Mouse (Mus musculus): ENCODE measurements around the gene Smbd1. TPM values are rescaled to one million over a fixed set of nuclear protein-coding genes. Genes with fewer than 3 reads are reported as not detected.

The Smbd1 gene
- not detected in 2 replicates for polyA plus RNA-seq (2014; fragmentation: Nextera tagmentation; extraction: Ambion mirVana)

DNA sequence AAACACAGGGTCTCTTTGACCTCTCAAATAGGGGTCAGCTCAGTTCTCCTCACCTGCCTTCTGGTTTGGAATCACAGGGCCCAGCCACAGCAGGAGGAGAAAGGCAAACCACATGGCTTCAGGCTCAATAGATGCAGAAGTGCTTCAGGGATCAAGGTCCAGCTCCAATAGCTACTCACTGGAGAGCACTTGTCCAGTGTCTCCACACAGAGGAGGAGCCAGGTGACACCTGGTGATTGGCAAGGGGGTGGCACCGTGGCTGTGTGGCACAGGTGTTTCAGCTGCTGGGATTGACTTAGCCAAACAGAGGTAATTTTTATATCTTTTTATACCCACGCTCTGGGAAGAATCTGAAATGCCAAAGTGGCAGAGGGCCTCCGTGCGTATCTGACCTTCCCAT lies at the start of gene Smbd1:
Gene Smbd1, minus strand, starts transcription at position 157 of the 400 bp plus-strand sequence.
- Histone ChIP-seq H3K4me2 (no peak within 1 kb of the TSS), H3K9ac (ENCODE audit: low read depth, low read length) (no peak within 1 kb of the TSS), H3K27ac (ENCODE audit: low read depth, low read length) (no peak within 1 kb of the TSS), H3K9me3 (ENCODE audit: control insufficient read depth, low read length) (no peaks in the 10 kb centered on the region), H3K4me1 (replicated peaks; ENCODE audit: control insufficient read depth, insufficient read depth, low read length) (0 out of 2 replicates have a peak, but pooled peaks cover 9% of the 10 kb centered on the region), H3K4me3 (ENCODE audit: low read depth, low read length) (no peak within 1 kb of the TSS), H3K36me3 (ENCODE audit: control insufficient read depth, insufficient read depth, low read length) (no peaks in the 10 kb centered on the region), H3K27me3 (replicated peaks; ENCODE audit: control insufficient read depth, insufficient read depth, low read length) (no peaks in the 10 kb centered on the region)
- 77% methylated on average over 4 of the region's 4 CpGs for WGBS
- no peak for ATAC-seq (replicated peaks; ENCODE audit: low FRiP score)
- no peak for DNase-seq (ENCODE audit: low spot score)

DNA sequence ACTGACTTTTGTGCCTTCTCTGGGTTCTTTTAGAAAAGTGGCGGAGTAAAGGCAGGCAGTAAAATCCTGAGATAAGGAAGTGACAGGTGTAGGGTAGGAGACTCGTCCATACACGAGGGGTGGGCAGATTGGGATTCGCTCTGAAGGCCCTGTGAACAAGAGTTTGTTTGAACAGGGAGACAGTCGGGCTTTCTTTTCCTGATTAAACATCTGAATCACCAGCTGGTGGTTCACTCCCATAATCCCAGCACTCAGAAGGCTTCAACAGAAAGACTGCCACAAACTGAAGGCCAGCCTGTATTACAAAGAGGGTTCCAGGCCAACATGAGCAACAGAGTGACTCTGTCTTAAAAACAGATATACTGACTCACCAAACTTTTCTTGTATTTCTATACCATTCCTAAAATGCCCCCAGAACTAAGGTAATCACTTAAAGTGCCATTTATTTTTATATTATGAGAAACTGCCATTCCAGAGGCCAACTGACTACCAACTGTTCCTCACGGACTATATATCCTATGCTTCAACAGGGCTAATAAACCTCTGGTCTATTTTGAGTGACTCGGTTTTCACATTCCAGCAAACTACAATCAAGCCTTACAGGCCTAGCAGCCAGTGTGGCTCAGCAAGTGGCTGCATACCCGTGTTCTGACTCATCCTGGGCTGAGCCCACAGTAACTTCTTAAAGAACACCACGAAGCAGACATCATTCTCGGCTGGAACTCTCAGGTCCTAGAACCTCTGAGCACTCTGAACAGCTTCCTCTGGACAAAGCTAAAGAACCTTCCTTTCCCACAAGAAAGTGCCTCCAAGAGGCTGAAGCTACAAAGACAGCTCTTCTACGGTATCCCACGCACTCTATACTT lies 48.7 kb upstream of the Smbd1 start:
- no peak for DNase-seq (ENCODE audit: low spot score)
- ATAC-seq (replicated peaks; ENCODE audit: low FRiP score), result no peak
- peaks cover 8% of the 10 kb centered on the region; the same call in 1 of the 2 replicates for H3K4me1 ChIP-seq (replicated peaks; ENCODE audit: control insufficient read depth, insufficient read depth, low read length)
- H3K36me3 ChIP-seq (ENCODE audit: control insufficient read depth, insufficient read depth, low read length), result no peaks in the 10 kb centered on the region
- no peak overlapping the region for H3K4me2 ChIP-seq
- H3K9me3 ChIP-seq (ENCODE audit: control insufficient read depth, low read length), result no peaks in the 10 kb centered on the region
- H3K27ac ChIP-seq (ENCODE audit: low read depth, low read length), result no peak overlapping the region
- 66% methylated on average over 12 of the region's 12 CpGs for WGBS
- H3K4me3 ChIP-seq (ENCODE audit: low read depth, low read length), result no peak overlapping the region
- H3K9ac ChIP-seq (ENCODE audit: low read depth, low read length), result no peak overlapping the region
- no peaks in the 10 kb centered on the region for H3K27me3 ChIP-seq (replicated peaks; ENCODE audit: control insufficient read depth, insufficient read depth, low read length)

- peaks cover 8% of the 10 kb centered on the region; the same call in 1 of the 2 replicates for H3K4me1 ChIP-seq (replicated peaks; ENCODE audit: control insufficient read depth, insufficient read depth, low read length)
Measured at GRCm38 (mm10) chr16:32858356-32858755, 48.1 kb upstream of the Smbd1 start.

DNA sequence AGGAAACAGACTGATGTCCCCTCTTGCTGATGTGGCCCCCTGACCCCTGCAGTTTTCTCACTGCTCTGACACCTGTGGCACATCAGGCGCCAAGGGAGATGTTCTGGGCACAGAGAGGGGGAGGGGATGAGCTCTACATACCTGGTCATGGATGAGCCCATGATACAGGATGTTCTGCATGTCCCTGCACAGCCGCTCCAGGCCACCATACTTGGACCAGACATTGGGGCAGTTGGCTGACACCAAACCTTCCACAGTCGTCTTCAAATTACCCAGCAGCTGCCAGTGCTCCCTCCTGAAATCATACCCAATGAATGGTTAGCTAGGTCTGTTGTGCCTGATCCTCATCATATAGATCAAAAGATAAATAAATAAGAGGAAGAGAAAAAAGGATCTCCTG lies 46.5 kb upstream of the Smbd1 start:
- no peaks in the 10 kb centered on the region for H3K9me3 ChIP-seq (ENCODE audit: control insufficient read depth, low read length)
- H3K4me2 ChIP-seq, result no peak overlapping the region
- ATAC-seq (replicated peaks; ENCODE audit: low FRiP score) (no peak), DNase-seq (ENCODE audit: low spot score) (no peak)
- WGBS, result 94% methylated on average over 3 of the region's 3 CpGs
- peaks cover 8% of the 10 kb centered on the region; the same call in 1 of the 2 replicates for H3K4me1 ChIP-seq (replicated peaks; ENCODE audit: control insufficient read depth, insufficient read depth, low read length)
- no peak overlapping the region for H3K27ac ChIP-seq (ENCODE audit: low read depth, low read length)
- no peak overlapping the region for H3K9ac ChIP-seq (ENCODE audit: low read depth, low read length)
- no peaks in the 10 kb centered on the region for H3K27me3 ChIP-seq (replicated peaks; ENCODE audit: control insufficient read depth, insufficient read depth, low read length)
- H3K4me3 ChIP-seq (ENCODE audit: low read depth, low read length), result no peak overlapping the region
- H3K36me3 ChIP-seq (ENCODE audit: control insufficient read depth, insufficient read depth, low read length), result no peaks in the 10 kb centered on the region

More at GRCm38 (mm10) chr16:32858356-32858755, 48.1 kb upstream of the Smbd1 start:
- Histone ChIP-seq H3K36me3 (ENCODE audit: control insufficient read depth, insufficient read depth, low read length) (no peaks in the 10 kb centered on the region), H3K4me2 (no peak overlapping the region), H3K4me3 (ENCODE audit: low read depth, low read length) (no peak overlapping the region), H3K27ac (ENCODE audit: low read depth, low read length) (no peak overlapping the region), H3K27me3 (replicated peaks; ENCODE audit: control insufficient read depth, insufficient read depth, low read length) (no peaks in the 10 kb centered on the region), H3K9me3 (ENCODE audit: control insufficient read depth, low read length) (no peaks in the 10 kb centered on the region), H3K9ac (ENCODE audit: low read depth, low read length) (no peak overlapping the region)
- ATAC-seq (replicated peaks; ENCODE audit: low FRiP score) (no peak), DNase-seq (ENCODE audit: low spot score) (no peak)
- 66% methylated on average over 4 of the region's 4 CpGs for WGBS

- Histone ChIP-seq H3K9ac (ENCODE audit: low read depth, low read length) (no peak overlapping the region), H3K4me2 (no peak overlapping the region), H3K27ac (ENCODE audit: low read depth, low read length) (no peak overlapping the region), H3K27me3 (replicated peaks; ENCODE audit: control insufficient read depth, insufficient read depth, low read length) (no peaks in the 10 kb centered on the region), H3K9me3 (ENCODE audit: control insufficient read depth, low read length) (no peaks in the 10 kb centered on the region), H3K4me1 (replicated peaks; ENCODE audit: control insufficient read depth, insufficient read depth, low read length) (peaks cover 8% of the 10 kb centered on the region; the same call in 1 of the 2 replicates), H3K36me3 (ENCODE audit: control insufficient read depth, insufficient read depth, low read length) (0 out of 2 replicates have a peak, but pooled peaks cover 4% of the 10 kb centered on the region), H3K4me3 (ENCODE audit: low read depth, low read length) (no peak overlapping the region)
- DNase-seq (ENCODE audit: low spot score) (no peak), ATAC-seq (replicated peaks; ENCODE audit: low FRiP score) (no peak; the same call in 1 of the 2 replicates)
- WGBS, result 50% methylated on average over 2 of the region's 2 CpGs
Measured at GRCm38 (mm10) chr16:32854050-32854571, 43.8 kb upstream of the Smbd1 start.

DNA sequence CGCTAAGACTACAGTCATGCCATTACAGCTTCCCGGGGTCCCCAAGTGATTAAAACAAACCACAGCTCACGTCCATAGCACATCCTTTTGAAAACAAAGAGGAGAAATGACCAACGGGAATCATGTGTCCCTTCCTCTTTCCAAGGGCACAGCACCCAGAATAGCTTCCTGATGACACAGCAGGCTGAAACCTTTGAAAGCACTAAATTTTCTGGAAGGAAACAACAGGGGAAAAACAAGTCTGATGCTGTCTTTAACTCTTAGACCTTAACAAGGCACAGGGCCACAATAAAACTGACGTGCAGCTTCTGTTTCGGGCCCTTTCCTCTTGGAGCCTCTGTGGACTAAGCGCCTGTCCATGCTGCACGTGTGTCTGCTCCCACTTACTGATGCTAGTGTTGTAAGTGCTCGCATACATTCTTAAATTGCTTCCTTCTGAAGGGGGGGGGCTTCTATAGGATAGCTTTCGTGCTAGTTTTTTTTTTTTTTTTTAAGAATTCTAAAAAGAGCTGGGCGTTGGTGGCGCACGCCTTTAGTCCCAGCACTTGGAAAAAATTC lies 43.3 kb upstream of the Smbd1 start:
- no peak for DNase-seq (ENCODE audit: low spot score)
- Histone ChIP-seq H3K27me3 (replicated peaks; ENCODE audit: control insufficient read depth, insufficient read depth, low read length) (no peaks in the 10 kb centered on the region), H3K4me1 (replicated peaks; ENCODE audit: control insufficient read depth, insufficient read depth, low read length) (peaks cover 8% of the 10 kb centered on the region; the same call in 1 of the 2 replicates), H3K4me2 (no peak overlapping the region), H3K36me3 (ENCODE audit: control insufficient read depth, insufficient read depth, low read length) (peaks cover 5% of the 10 kb centered on the region; the same call in 1 of the 2 replicates), H3K27ac (ENCODE audit: low read depth, low read length) (no peak overlapping the region; the same call in 1 of the 2 replicates), H3K9me3 (ENCODE audit: control insufficient read depth, low read length) (no peaks in the 10 kb centered on the region), H3K4me3 (ENCODE audit: low read depth, low read length) (no peak overlapping the region), H3K9ac (ENCODE audit: low read depth, low read length) (no peak overlapping the region)
- ATAC-seq (replicated peaks; ENCODE audit: low FRiP score), result no peak
- WGBS, result 62% methylated on average over 13 of the region's 13 CpGs

DNA sequence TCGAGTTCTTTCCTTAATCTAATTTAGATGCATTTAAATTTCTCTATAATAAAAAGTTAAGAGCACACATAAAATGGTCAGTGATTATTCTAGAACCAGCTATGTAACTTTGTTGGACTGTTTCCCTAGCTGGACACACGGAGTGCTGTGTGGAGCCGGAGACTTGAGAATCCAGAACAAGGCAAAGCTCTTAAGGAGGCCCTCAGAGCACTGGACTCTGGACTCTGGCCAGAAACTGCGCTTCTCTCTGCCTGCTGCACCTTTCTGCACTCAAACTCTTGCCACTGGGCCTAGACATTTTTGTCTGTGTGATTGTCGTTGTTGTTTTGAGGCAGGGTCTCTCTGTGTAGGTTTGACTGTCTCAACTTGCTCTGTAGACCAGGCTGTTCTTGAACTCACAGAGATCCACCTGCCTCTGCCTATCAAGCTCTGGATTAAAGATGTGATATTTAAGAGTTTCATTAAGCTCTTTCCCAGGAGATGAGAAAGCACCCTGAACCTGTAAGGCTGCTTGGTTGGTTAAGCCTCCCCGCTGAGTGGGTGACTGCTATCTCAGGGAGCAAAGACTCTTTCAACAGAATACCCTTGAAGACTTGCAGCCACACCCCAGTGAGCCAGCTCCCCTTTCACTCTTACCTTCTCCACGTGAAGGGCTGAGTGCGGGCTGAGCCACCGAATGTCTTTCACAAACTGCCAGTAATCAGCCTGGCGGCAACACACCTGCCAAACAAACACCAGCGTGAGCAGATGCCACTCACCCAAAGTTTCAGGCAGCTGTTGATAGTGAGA lies 39.0 kb upstream of the Smbd1 start:
- Histone ChIP-seq H3K36me3 (ENCODE audit: control insufficient read depth, insufficient read depth, low read length) (peaks cover 22% of the 10 kb centered on the region; the same call in 1 of the 2 replicates), H3K4me1 (replicated peaks; ENCODE audit: control insufficient read depth, insufficient read depth, low read length) (peaks cover 2% of the 10 kb centered on the region; the same call in 1 of the 2 replicates), H3K27ac (ENCODE audit: low read depth, low read length) (no peak overlapping the region), H3K4me3 (ENCODE audit: low read depth, low read length) (no peak overlapping the region), H3K9ac (ENCODE audit: low read depth, low read length) (no peak overlapping the region), H3K4me2 (no peak overlapping the region), H3K9me3 (ENCODE audit: control insufficient read depth, low read length) (no peaks in the 10 kb centered on the region), H3K27me3 (replicated peaks; ENCODE audit: control insufficient read depth, insufficient read depth, low read length) (no peaks in the 10 kb centered on the region)
- WGBS, result 90% methylated on average over 11 of the region's 11 CpGs
- ATAC-seq (replicated peaks; ENCODE audit: low FRiP score) (no peak), DNase-seq (ENCODE audit: low spot score) (no peak)

DNA sequence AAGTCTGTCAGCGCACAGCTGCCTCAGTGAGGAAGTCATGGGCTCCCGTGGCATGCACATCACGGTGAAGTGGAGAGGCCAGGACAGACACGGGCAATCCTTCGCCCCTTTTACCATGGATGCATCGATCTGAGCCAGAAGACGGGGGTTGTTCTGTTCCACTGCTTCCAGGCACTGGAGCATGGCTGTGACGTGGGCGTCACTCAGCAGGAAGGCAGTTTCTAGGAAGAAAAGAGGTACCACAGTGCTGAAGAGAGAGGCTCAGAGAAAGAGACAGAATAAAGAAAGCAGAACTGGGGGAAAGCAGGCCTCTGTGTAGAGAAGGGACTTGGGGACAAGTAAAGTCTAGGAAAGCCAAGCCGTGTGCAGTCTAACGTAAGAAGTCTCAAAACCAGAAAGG lies 36.8 kb upstream of the Smbd1 start:
- Histone ChIP-seq H3K36me3 (ENCODE audit: control insufficient read depth, insufficient read depth, low read length) (peaks cover 22% of the 10 kb centered on the region; the same call in 1 of the 2 replicates), H3K27me3 (replicated peaks; ENCODE audit: control insufficient read depth, insufficient read depth, low read length) (no peaks in the 10 kb centered on the region), H3K9ac (ENCODE audit: low read depth, low read length) (no peak overlapping the region), H3K27ac (ENCODE audit: low read depth, low read length) (no peak overlapping the region), H3K4me2 (no peak overlapping the region), H3K4me1 (replicated peaks; ENCODE audit: control insufficient read depth, insufficient read depth, low read length) (no peaks in the 10 kb centered on the region), H3K4me3 (ENCODE audit: low read depth, low read length) (no peak overlapping the region), H3K9me3 (ENCODE audit: control insufficient read depth, low read length) (no peaks in the 10 kb centered on the region)
- no peak for DNase-seq (ENCODE audit: low spot score)
- no peak for ATAC-seq (replicated peaks; ENCODE audit: low FRiP score)
- WGBS, result 89% methylated on average over 11 of the region's 11 CpGs
